Mouse (Mus musculus) bone marrow, adult 2 months (tissue): ENCODE results near the gene Ephb6.

ENCODE experiments used
- CTCF ChIP-seq: fragments of 200-500 bp; IDR thresholded peaks from 2 replicates; pipeline ENCODE4 v1.5.1; 2011; ENCODE audit warnings: low read length, control low read depth; ENCODE audit not compliant: control insufficient read depth, insufficient read depth
- POLR2A ChIP-seq: fragments of 200-500 bp; IDR thresholded peaks from 2 replicates; pipeline ENCODE4 v1.6.1; 2011; ENCODE audit warnings: low read depth, mild to moderate bottlenecking, control low read depth, low read length, borderline replicate concordance; ENCODE audit not compliant: control insufficient read depth

GRCm38 (mm10) chr6:41640449-41640848 lies 35.2 kb downstream of the Ephb6 start:
- TF ChIP-seq CTCF (no peak), POLR2A (no peak)
